In the genomic region with DNA sequence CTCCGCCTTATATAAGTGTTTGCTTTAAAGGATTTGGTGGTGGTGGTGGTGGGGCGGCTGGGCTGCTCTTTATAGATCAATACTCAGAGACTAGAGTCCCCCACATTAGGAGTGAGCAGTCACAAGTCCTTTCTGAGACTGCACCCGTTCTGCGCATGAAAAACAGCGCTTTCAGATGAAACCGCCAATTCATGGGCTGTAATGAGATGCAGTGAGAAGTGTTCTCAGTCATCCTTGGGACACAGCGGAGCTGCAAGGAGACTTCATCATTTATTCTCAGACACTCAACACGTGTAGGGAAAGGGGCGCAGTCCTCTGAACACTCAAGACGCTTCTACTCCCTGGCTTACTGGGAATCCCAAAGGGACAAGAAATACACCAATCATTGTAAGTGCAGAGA, we compare ENCODE assay signal across 19 mouse cellular contexts. TPM values are rescaled to one million over a fixed set of nuclear protein-coding genes. Genes with fewer than 3 reads are reported as not detected.
A peak's percentile ranks its signal among the peaks of the same experiment; 100 is the strongest.
DNase-seq lines count a peak whose midpoint lies in the region; ATAC-seq and TF ChIP-seq lines count a peak whose summit lies in the region.
"Had no signal": no experiment of that assay in that cellular context is flagged by ENCODE, and none has a peak within 500 bp of the region (broad histone marks: within the 10 kb centered on the region; RNA-seq: fewer than 3 reads in every experiment).

No protein-coding gene starts in this region.

- no peak overlapping the region for H3K27ac ChIP-seq in forebrain, embryonic 14.5 days (ENCODE audit: low read depth, low read length)
- H3K27ac ChIP-seq in forebrain, embryonic 10.5 days, result no peak overlapping the region
- no peak overlapping the region for H3K27ac ChIP-seq in hindbrain, postnatal 0 days
- H3K27ac ChIP-seq in hindbrain, embryonic 12.5 days, result no peak overlapping the region
- no peak overlapping the region for H3K27ac ChIP-seq in midbrain, embryonic 12.5 days (replicated peaks)
- no peak overlapping the region for H3K27ac ChIP-seq in midbrain, embryonic 11.5 days (ENCODE audit: low read depth, low read length)
- H3K27ac ChIP-seq: embryonic facial prominence, embryonic 15.5 days; gastrocnemius, adult 2 months; limb, embryonic 12.5 days had no signal

- H3K27me3 ChIP-seq in forebrain, embryonic 14.5 days (replicated peaks; ENCODE audit: control insufficient read depth, insufficient read depth, low read length), result no peaks in the 10 kb centered on the region
- no peaks in the 10 kb centered on the region for H3K27me3 ChIP-seq in forebrain, embryonic 10.5 days (ENCODE audit: poor library complexity, severe bottlenecking)
- no peaks in the 10 kb centered on the region for H3K27me3 ChIP-seq in hindbrain, postnatal 0 days (ENCODE audit: insufficient read depth, low read length)
- H3K27me3 ChIP-seq in hindbrain, embryonic 12.5 days, result no peaks in the 10 kb centered on the region
- no peaks in the 10 kb centered on the region for H3K27me3 ChIP-seq in midbrain, embryonic 12.5 days
- no peaks in the 10 kb centered on the region for H3K27me3 ChIP-seq in midbrain, embryonic 11.5 days (ENCODE audit: control insufficient read depth, insufficient read depth, low read length)
- H3K27me3 ChIP-seq: embryonic facial prominence, embryonic 15.5 days had no signal

- 75% methylated on average over 10 of the region's 10 CpGs for WGBS in forebrain, embryonic 14.5 days
- 90% methylated on average over 10 of the region's 10 CpGs for whole genome bisulfite sequencing in forebrain, embryonic 10.5 days
- WGBS in hindbrain, postnatal 0 days, result 73% methylated on average over 10 of the region's 10 CpGs
- 81% methylated on average over 10 of the region's 10 CpGs for WGBS in hindbrain, embryonic 12.5 days
- WGBS in midbrain, embryonic 12.5 days, result 79% methylated on average over 10 of the region's 10 CpGs
- WGBS in midbrain, embryonic 11.5 days, result 86% methylated on average over 10 of the region's 10 CpGs

- peak; percentile 41 for DNase-seq in forebrain, embryonic 14.5 days (ENCODE audit: low spot score)
- no peak for DNase-seq in forebrain, embryonic 10.5 days (ENCODE audit: extremely low spot score, low spot score)
- DNase-seq in hindbrain, postnatal 0 days (ENCODE audit: low spot score), result peak; percentile 16
- no peak for DNase-seq in midbrain, embryonic 11.5 days (ENCODE audit: low spot score, missing footprints)
- peak; percentile 16 to 53 for DNase-seq in right cerebral cortex, postnatal 36 days (ENCODE audit: low spot score in 2 of 2)
- no peak for DNase-seq in right cerebral cortex, postnatal 4 days
- DNase-seq: cerebellum, adult 9-10 months; gastrocnemius, adult 2 months; kidney, postnatal 25 days; liver, postnatal 0 days; lung, postnatal 14 days; thymus, adult 2 months; thymus, postnatal 4 days had no signal

- H3K4me3 ChIP-seq in forebrain, embryonic 14.5 days (ENCODE audit: low read depth, low read length), result no peak overlapping the region
- no peak overlapping the region for H3K4me3 ChIP-seq in forebrain, embryonic 10.5 days
- no peak overlapping the region for H3K4me3 ChIP-seq in hindbrain, postnatal 0 days (ENCODE audit: low read length)
- H3K4me3 ChIP-seq in hindbrain, embryonic 12.5 days, result no peak overlapping the region
- H3K4me3 ChIP-seq in midbrain, embryonic 12.5 days, result no peak overlapping the region
- no peak overlapping the region for H3K4me3 ChIP-seq in midbrain, embryonic 11.5 days (ENCODE audit: low read depth, low read length)
- H3K4me3 ChIP-seq: embryonic facial prominence, embryonic 15.5 days; gastrocnemius, adult 2 months; limb, embryonic 12.5 days had no signal

- peak; percentile 27; the same call in 1 of the 2 replicates for ATAC-seq in forebrain, embryonic 14.5 days
- peak; percentile 40; the same call in 1 of the 2 replicates for ATAC-seq in hindbrain, postnatal 0 days
- no peak for ATAC-seq in hindbrain, embryonic 12.5 days (ENCODE audit: low FRiP score)
- ATAC-seq in midbrain, embryonic 12.5 days (ENCODE audit: low FRiP score, low read depth), result peak; percentile 30; the same call in 1 of the 2 replicates
- ATAC-seq in midbrain, embryonic 11.5 days (ENCODE audit: low FRiP score), result no peak
- ATAC-seq: intestine, postnatal 0 days; liver, postnatal 0 days had no signal

- no peak overlapping the region for H3K9ac ChIP-seq in forebrain, embryonic 14.5 days (ENCODE audit: low read length)
- no peak overlapping the region for H3K9ac ChIP-seq in hindbrain, postnatal 0 days (replicated peaks; ENCODE audit: low read length)
- no peak overlapping the region for H3K9ac ChIP-seq in hindbrain, embryonic 12.5 days
- H3K9ac ChIP-seq in midbrain, embryonic 12.5 days (replicated peaks), result no peak overlapping the region
- H3K9ac ChIP-seq in midbrain, embryonic 11.5 days (ENCODE audit: low read length), result no peak overlapping the region
- H3K9ac ChIP-seq: embryonic facial prominence, embryonic 15.5 days; limb, embryonic 12.5 days; liver, postnatal 0 days had no signal

- no peak overlapping the region for H3K4me2 ChIP-seq in forebrain, embryonic 14.5 days (ENCODE audit: low read length)
- no peak overlapping the region for H3K4me2 ChIP-seq in hindbrain, postnatal 0 days (ENCODE audit: low read depth, low read length)
- no peak overlapping the region for H3K4me2 ChIP-seq in hindbrain, embryonic 12.5 days (replicated peaks)
- H3K4me2 ChIP-seq in midbrain, embryonic 12.5 days (replicated peaks), result no peak overlapping the region
- H3K4me2 ChIP-seq in midbrain, embryonic 11.5 days, result no peak overlapping the region
- H3K4me2 ChIP-seq: embryonic facial prominence, embryonic 15.5 days; limb, embryonic 12.5 days; liver, embryonic 11.5 days had no signal

- H3K36me3 ChIP-seq in forebrain, embryonic 14.5 days (ENCODE audit: control insufficient read depth, insufficient read depth, low read length), result peaks cover 45% of the 10 kb centered on the region
- H3K36me3 ChIP-seq in forebrain, embryonic 10.5 days (replicated peaks), result peaks cover 41% of the 10 kb centered on the region
- peaks cover 29% of the 10 kb centered on the region for H3K36me3 ChIP-seq in hindbrain, postnatal 0 days (ENCODE audit: insufficient read depth, low read length)
- H3K36me3 ChIP-seq in hindbrain, embryonic 12.5 days, result peaks cover 31% of the 10 kb centered on the region
- peaks cover 36% of the 10 kb centered on the region for H3K36me3 ChIP-seq in midbrain, embryonic 12.5 days
- H3K36me3 ChIP-seq in midbrain, embryonic 11.5 days (ENCODE audit: control insufficient read depth, insufficient read depth, low read length), result no peaks in the 10 kb centered on the region

- H3K9me3 ChIP-seq in forebrain, embryonic 14.5 days (replicated peaks; ENCODE audit: control insufficient read depth, low read length), result no peaks in the 10 kb centered on the region
- no peaks in the 10 kb centered on the region for H3K9me3 ChIP-seq in forebrain, embryonic 10.5 days
- no peaks in the 10 kb centered on the region for H3K9me3 ChIP-seq in hindbrain, postnatal 0 days (ENCODE audit: low read length)
- H3K9me3 ChIP-seq in hindbrain, embryonic 12.5 days (replicated peaks), result no peaks in the 10 kb centered on the region
- no peaks in the 10 kb centered on the region for H3K9me3 ChIP-seq in midbrain, embryonic 12.5 days
- no peaks in the 10 kb centered on the region for H3K9me3 ChIP-seq in midbrain, embryonic 11.5 days (ENCODE audit: control insufficient read depth, low read length)
- H3K9me3 ChIP-seq: embryonic facial prominence, embryonic 15.5 days; limb, embryonic 12.5 days had no signal

- 0 out of 2 replicates have a peak, but pooled peaks cover 3% of the 10 kb centered on the region for H3K4me1 ChIP-seq in forebrain, embryonic 14.5 days (ENCODE audit: control insufficient read depth, insufficient read depth, low read length)
- H3K4me1 ChIP-seq in forebrain, embryonic 10.5 days, result 0 out of 2 replicates have a peak, but pooled peaks cover 8% of the 10 kb centered on the region
- H3K4me1 ChIP-seq in hindbrain, postnatal 0 days (ENCODE audit: insufficient read depth, low read length), result no peaks in the 10 kb centered on the region
- H3K4me1 ChIP-seq in hindbrain, embryonic 12.5 days, result peaks cover 7% of the 10 kb centered on the region; the same call in 1 of the 2 replicates
- no peaks in the 10 kb centered on the region for H3K4me1 ChIP-seq in midbrain, embryonic 12.5 days
- no peaks in the 10 kb centered on the region for H3K4me1 ChIP-seq in midbrain, embryonic 11.5 days (ENCODE audit: control insufficient read depth, insufficient read depth, low read length)
- H3K4me1 ChIP-seq: embryonic facial prominence, embryonic 15.5 days had no signal

- TF ChIP-seq CTCF in hindbrain, postnatal 0 days (IDR thresholded peaks at IDR 0.05; ENCODE audit: low read depth), result no peak

RNA-seq across cellular contexts. Expression of a gene that starts 50.6 kb away (rescaled TPM):
- polyA plus RNA-seq in forebrain, embryonic 14.5 days (2014; fragmentation: Nextera tagmentation; extraction: Ambion mirVana), result 12.9 and 16.3 TPM in 2 replicates
- 13.2 and 13.6 TPM in 2 replicates for polyA plus RNA-seq in forebrain, embryonic 10.5 days (2016; fragmentation: Nextera tagmentation; extraction: Ambion mirVana)
- total RNA-seq in hindbrain, postnatal 0 days (2014; rRNA removed), result 42.1 and 50.9 TPM in 2 replicates
- polyA plus RNA-seq in hindbrain, postnatal 0 days (2015; fragmentation: Nextera tagmentation; extraction: Ambion mirVana), result 13.3 and 13.6 TPM in 2 replicates
- 16.9 and 17.2 TPM in 2 replicates for polyA plus RNA-seq in hindbrain, embryonic 12.5 days (2016; fragmentation: Nextera tagmentation; extraction: Ambion mirVana)
- 15.6 and 16.6 TPM in 2 replicates for polyA plus RNA-seq in midbrain, embryonic 12.5 days (2016; fragmentation: Nextera tagmentation; extraction: Ambion mirVana)
- 13.3 and 13.8 TPM in 2 replicates for polyA plus RNA-seq in midbrain, embryonic 11.5 days (2014; fragmentation: Nextera tagmentation; extraction: Ambion mirVana)

RNA-seq across cellular contexts. Expression of a gene that starts 50.7 kb away (rescaled TPM):
- polyA plus RNA-seq in forebrain, embryonic 14.5 days (2014; fragmentation: Nextera tagmentation; extraction: Ambion mirVana), result 50.4 and 54.4 TPM in 2 replicates
- polyA plus RNA-seq in forebrain, embryonic 10.5 days (2016; fragmentation: Nextera tagmentation; extraction: Ambion mirVana), result 40.5 and 44.1 TPM in 2 replicates
- 20.7 and 22.8 TPM in 2 replicates for total RNA-seq in hindbrain, postnatal 0 days (2014; rRNA removed)
- polyA plus RNA-seq in hindbrain, postnatal 0 days (2015; fragmentation: Nextera tagmentation; extraction: Ambion mirVana), result 28.8 and 29.5 TPM in 2 replicates
- polyA plus RNA-seq in hindbrain, embryonic 12.5 days (2016; fragmentation: Nextera tagmentation; extraction: Ambion mirVana), result 46.3 and 46.7 TPM in 2 replicates
- 43.0 and 47.0 TPM in 2 replicates for polyA plus RNA-seq in midbrain, embryonic 12.5 days (2016; fragmentation: Nextera tagmentation; extraction: Ambion mirVana)
- polyA plus RNA-seq in midbrain, embryonic 11.5 days (2014; fragmentation: Nextera tagmentation; extraction: Ambion mirVana), result 41.7 and 48.1 TPM in 2 replicates

Comparison
In these comparisons a context has a peak if more than half of its experiments do, and no peak if none do; other contexts are left out.
1. ATAC-seq: peak in forebrain, embryonic 14.5 days (single experiment), hindbrain, postnatal 0 days (single experiment) and midbrain, embryonic 12.5 days (single experiment); none in hindbrain, embryonic 12.5 days (single experiment) and midbrain, embryonic 11.5 days (single experiment).
2. DNase-seq: peak in forebrain, embryonic 14.5 days (single experiment), hindbrain, postnatal 0 days (single experiment) and right cerebral cortex, postnatal 36 days (2 of 2); none in forebrain, embryonic 10.5 days (single experiment), midbrain, embryonic 11.5 days (single experiment) and right cerebral cortex, postnatal 4 days (single experiment).